Comparison of ENCODE assay signal across 8 mouse cellular contexts in genomic region chr4:114999445-114999772, GRCm38 (mm10). TPM values are rescaled to one million over a fixed set of nuclear protein-coding genes. Genes with fewer than 3 reads are reported as not detected.
DNase-seq lines count a peak whose midpoint lies in the region; ATAC-seq and TF ChIP-seq lines count a peak whose summit lies in the region.

No protein-coding gene starts in this region.

- 9% methylated on average over 9 of the region's 9 CpGs for WGBS in embryonic facial prominence, embryonic 10.5 days
- WGBS in hindbrain, embryonic 16.5 days: 10% methylated on average over 9 of the region's 9 CpGs
- 9% methylated on average over 9 of the region's 9 CpGs for WGBS in midbrain, embryonic 15.5 days

- intact Hi-C loops in left cerebral cortex, postnatal 14 days (cut with DNase I): no loop called here

- peaks cover 18% of the 10 kb centered on the region for H3K36me3 ChIP-seq in embryonic facial prominence, embryonic 10.5 days (replicated peaks)
- H3K36me3 ChIP-seq in hindbrain, embryonic 16.5 days (ENCODE audit: control insufficient read depth, insufficient read depth, low read length): no peaks in the 10 kb centered on the region
- no peaks in the 10 kb centered on the region for H3K36me3 ChIP-seq in midbrain, embryonic 15.5 days (replicated peaks)

- TF ChIP-seq CTCF in layer of hippocampus, adult 2 months (conservative IDR thresholded peaks at IDR 0.05): no peak

- no peak for ATAC-seq in hindbrain, embryonic 16.5 days
- no peak; the same call in 1 of the 2 replicates for ATAC-seq in midbrain, embryonic 15.5 days (replicated peaks)

- H3K9ac ChIP-seq in hindbrain, embryonic 16.5 days (ENCODE audit: low read depth, low read length): peak overlapping the region; percentile 59
- H3K9ac ChIP-seq in midbrain, embryonic 15.5 days: peak overlapping the region; percentile 69

- H3K4me1 ChIP-seq in embryonic facial prominence, embryonic 10.5 days: peaks cover 18% of the 10 kb centered on the region
- H3K4me1 ChIP-seq in hindbrain, embryonic 16.5 days (ENCODE audit: control insufficient read depth, insufficient read depth, low read depth, low read length): peaks cover 4% of the 10 kb centered on the region
- peaks cover 15% of the 10 kb centered on the region for H3K4me1 ChIP-seq in midbrain, embryonic 15.5 days

- H3K4me2 ChIP-seq in hindbrain, embryonic 16.5 days (ENCODE audit: low read length): peak overlapping the region; percentile 51
- H3K4me2 ChIP-seq in midbrain, embryonic 15.5 days: peak overlapping the region; percentile 93

- DNase-seq in layer of hippocampus, adult 2 months (ENCODE audit: low spot score in 2 of 2): no peak
- DNase-seq in layer of hippocampus, postnatal 36 days: no peak
- DNase-seq in embryonic facial prominence, embryonic 10.5 days (ENCODE audit: low spot score): no peak
- DNase-seq in left cerebral cortex, postnatal 14 days (ENCODE audit: low spot score in 2 of 2): no peak
- no peak for DNase-seq in gastrocnemius, postnatal 25 days
- DNase-seq in layer of hippocampus, adult 11-12 months (ENCODE audit: low spot score): no peak

- peak overlapping the region; percentile 97 for H3K27ac ChIP-seq in layer of hippocampus, adult 2 months
- H3K27ac ChIP-seq in embryonic facial prominence, embryonic 10.5 days (replicated peaks): peak overlapping the region; percentile 93
- H3K27ac ChIP-seq in hindbrain, embryonic 16.5 days (ENCODE audit: low read depth, low read length): peak overlapping the region; percentile 76
- H3K27ac ChIP-seq in midbrain, embryonic 15.5 days: peak overlapping the region; percentile 95

- H3K27me3 ChIP-seq in embryonic facial prominence, embryonic 10.5 days (replicated peaks; ENCODE audit: low read depth, poor library complexity, severe bottlenecking): peaks cover 4% of the 10 kb centered on the region; the same call in 1 of the 2 replicates
- no peaks in the 10 kb centered on the region for H3K27me3 ChIP-seq in hindbrain, embryonic 16.5 days (replicated peaks; ENCODE audit: control insufficient read depth, insufficient read depth, low read length)
- H3K27me3 ChIP-seq in midbrain, embryonic 15.5 days (replicated peaks): no peaks in the 10 kb centered on the region

- no peaks in the 10 kb centered on the region for H3K9me3 ChIP-seq in embryonic facial prominence, embryonic 10.5 days
- no peaks in the 10 kb centered on the region for H3K9me3 ChIP-seq in hindbrain, embryonic 16.5 days (ENCODE audit: control insufficient read depth, low read length)
- no peaks in the 10 kb centered on the region for H3K9me3 ChIP-seq in midbrain, embryonic 15.5 days

- peak overlapping the region; percentile 88 for H3K4me3 ChIP-seq in layer of hippocampus, adult 2 months
- H3K4me3 ChIP-seq in embryonic facial prominence, embryonic 10.5 days: peak overlapping the region; percentile 75
- peak overlapping the region; percentile 80 for H3K4me3 ChIP-seq in hindbrain, embryonic 16.5 days (ENCODE audit: low read length)
- peak overlapping the region; percentile 67 for H3K4me3 ChIP-seq in midbrain, embryonic 15.5 days

RNA-seq across cellular contexts. Expression of gene Stil, which starts 0.6 kb away (rescaled TPM):
- total RNA-seq in layer of hippocampus, adult 2 months (2021): under 1 TPM; 0.27 to 0.69 TPM
- under 1 TPM; 0.33 to 0.35 TPM for total RNA-seq in layer of hippocampus, postnatal 36 days (2021)
- 19.3 and 20.5 TPM in 2 replicates for polyA plus RNA-seq in embryonic facial prominence, embryonic 10.5 days (2016; fragmentation: Nextera tagmentation; extraction: Ambion mirVana)
- polyA plus RNA-seq in hindbrain, embryonic 16.5 days (2015; fragmentation: Nextera tagmentation; extraction: Ambion mirVana): 2.0 and 2.4 TPM in 2 replicates
- polyA plus RNA-seq in midbrain, embryonic 15.5 days (2015; fragmentation: Nextera tagmentation; extraction: Ambion mirVana): 1.8 and 2.6 TPM in 2 replicates
- under 1 TPM; 0.40 to 0.57 TPM for total RNA-seq in left cerebral cortex, postnatal 14 days (2021)
- total RNA-seq in gastrocnemius, postnatal 25 days (2021): under 1 TPM in 1 of 2 experiments, not detected in 1; 0.24 TPM

RNA-seq across cellular contexts. Expression of gene Cmpk1, which starts 12.4 kb away (rescaled TPM):
- total RNA-seq in layer of hippocampus, adult 2 months (2021): 10 to 100 TPM; 64.7 to 67.1 TPM
- 10 to 100 TPM; 62.8 to 70.5 TPM for total RNA-seq in layer of hippocampus, postnatal 36 days (2021)
- 71.8 and 77.6 TPM in 2 replicates for polyA plus RNA-seq in embryonic facial prominence, embryonic 10.5 days (2016; fragmentation: Nextera tagmentation; extraction: Ambion mirVana)
- 187 and 190 TPM in 2 replicates for polyA plus RNA-seq in hindbrain, embryonic 16.5 days (2015; fragmentation: Nextera tagmentation; extraction: Ambion mirVana)
- 166 and 187 TPM in 2 replicates for polyA plus RNA-seq in midbrain, embryonic 15.5 days (2015; fragmentation: Nextera tagmentation; extraction: Ambion mirVana)
- 100 to 1,000 TPM; 115 to 122 TPM for total RNA-seq in left cerebral cortex, postnatal 14 days (2021)
- 10 to 100 TPM; 23.3 to 27.8 TPM for total RNA-seq in gastrocnemius, postnatal 25 days (2021)

RNA-seq across cellular contexts. Expression of gene Tal1, which starts 56.8 kb away (rescaled TPM):
- 1 to 10 TPM in 1 of 2 experiments, under 1 TPM in 1; 0.86 to 1.0 TPM for total RNA-seq in layer of hippocampus, adult 2 months (2021)
- total RNA-seq in layer of hippocampus, postnatal 36 days (2021): 1 to 10 TPM; 1.1 to 1.3 TPM
- polyA plus RNA-seq in embryonic facial prominence, embryonic 10.5 days (2016; fragmentation: Nextera tagmentation; extraction: Ambion mirVana): 1.7 and 1.9 TPM in 2 replicates
- polyA plus RNA-seq in hindbrain, embryonic 16.5 days (2015; fragmentation: Nextera tagmentation; extraction: Ambion mirVana): 1.2 and 2.0 TPM in 2 replicates
- polyA plus RNA-seq in midbrain, embryonic 15.5 days (2015; fragmentation: Nextera tagmentation; extraction: Ambion mirVana): 7.9 and 8.5 TPM in 2 replicates
- 1 to 10 TPM; 2.3 to 2.7 TPM for total RNA-seq in left cerebral cortex, postnatal 14 days (2021)
- total RNA-seq in gastrocnemius, postnatal 25 days (2021): 1 to 10 TPM in 1 of 2 experiments, under 1 TPM in 1; 0.46 to 1.3 TPM
